Mouse (Mus musculus) stomach, postnatal 0 days (tissue): ENCODE measurements around the gene Galc.

Experiments used
- CTCF ChIP-seq: IDR thresholded peaks from 2 replicates; pipeline ENCODE4 v1.5.1; 2016; ENCODE audit warnings: antibody characterized with exemption, low read depth, mild to moderate bottlenecking, moderate library complexity
- EP300 ChIP-seq: optimal IDR thresholded peaks from 2 replicates; pipeline ENCODE3; 2016; ENCODE audit warnings: antibody characterized with exemption

- TF ChIP-seq CTCF = no peak
- TF ChIP-seq EP300 = no peak
Measured at GRCm38 (mm10) chr12:98160867-98161266, 98.4 kb downstream of the Galc start.
